Mouse (Mus musculus) midbrain, embryonic 14.5 days (tissue): Measurements from ENCODE around the gene Thpo. TPM values are rescaled to one million over a fixed set of nuclear protein-coding genes. Genes with fewer than 3 reads are reported as not detected.
A peak's percentile ranks its signal among the peaks of the same experiment; 100 is the strongest.

ENCODE experiments used
- ATAC-seq: fragments of 200-750 bp; cut with Nextera tagmentation; 2 replicates; pipeline ENCODE4 v1.8.0; 2017; ENCODE audit warnings: moderate number of reproducible peaks, moderate library complexity; ENCODE audit not compliant: low FRiP score, low TSS enrichment
- DNase-seq: peaks from one replicate; pipeline ENCODE4 v3.0.0-alpha.2; 2015
- H3K27ac ChIP-seq: fragments of 300-500 bp; sonication (generic); replicated peaks from 2 replicates; pipeline ENCODE4 v1.5.1; 2014; ENCODE audit warnings: mild to moderate bottlenecking, low read depth, low read length, moderate library complexity
- H3K27me3 ChIP-seq: fragments of 300-500 bp; sonication (generic); 2 replicates; pipeline ENCODE4 v1.6.1; 2014; ENCODE audit warnings: low read length, control low read depth, mixed read lengths; ENCODE audit not compliant: control insufficient read depth, insufficient read depth
- H3K36me3 ChIP-seq: fragments of 300-500 bp; sonication (generic); 2 replicates; pipeline ENCODE4 v1.6.1; 2014; ENCODE audit warnings: low read length, control low read depth; ENCODE audit not compliant: control insufficient read depth, insufficient read depth
- H3K4me1 ChIP-seq: fragments of 300-500 bp; sonication (generic); 2 replicates; pipeline ENCODE4 v1.6.1; 2014; ENCODE audit warnings: mild to moderate bottlenecking, antibody characterized with exemption, low read length, control low read depth; ENCODE audit not compliant: control insufficient read depth, insufficient read depth
- H3K4me2 ChIP-seq: fragments of 300-500 bp; sonication (generic); 2 replicates; pipeline ENCODE4 v1.6.1; 2014; ENCODE audit warnings: mild to moderate bottlenecking, low read length, moderate library complexity
- H3K4me3 ChIP-seq: fragments of 300-500 bp; sonication (generic); replicated peaks from 2 replicates; pipeline ENCODE4 v1.5.1; 2014; ENCODE audit warnings: low read depth, low read length
- H3K9ac ChIP-seq: fragments of 300-500 bp; sonication (generic); replicated peaks from 2 replicates; pipeline ENCODE4 v1.6.1; 2014; ENCODE audit warnings: mild to moderate bottlenecking, low read length, moderate library complexity
- H3K9me3 ChIP-seq: fragments of 300-500 bp; sonication (generic); 2 replicates; pipeline ENCODE4 v1.6.1; 2016; ENCODE audit warnings: low read length, control low read depth, mixed read lengths; ENCODE audit not compliant: control insufficient read depth
- WGBS: fragments of 180-500 bp; shearing (Covaris S2); extraction: QIAGEN DNeasy Blood & Tissue Kit; methylation state at CpG from one replicate; pipeline ENCODE4 v1.1.7; 2014; 5-methylcytosine and 5-hydroxymethylcytosine counted together
- polyA plus RNA-seq: library from polyadenylated mRNA; unstranded; fragments of >200 nt; fragmentation: Nextera tagmentation; extraction: Ambion mirVana; gene quantifications from 2 replicates; pipeline ENCODE4 v1.2.1, GENCODE M21; 2014

The Thpo gene
- polyA plus RNA-seq, 1 experiment from 2014 or later = 0.99 TPM

DNA sequence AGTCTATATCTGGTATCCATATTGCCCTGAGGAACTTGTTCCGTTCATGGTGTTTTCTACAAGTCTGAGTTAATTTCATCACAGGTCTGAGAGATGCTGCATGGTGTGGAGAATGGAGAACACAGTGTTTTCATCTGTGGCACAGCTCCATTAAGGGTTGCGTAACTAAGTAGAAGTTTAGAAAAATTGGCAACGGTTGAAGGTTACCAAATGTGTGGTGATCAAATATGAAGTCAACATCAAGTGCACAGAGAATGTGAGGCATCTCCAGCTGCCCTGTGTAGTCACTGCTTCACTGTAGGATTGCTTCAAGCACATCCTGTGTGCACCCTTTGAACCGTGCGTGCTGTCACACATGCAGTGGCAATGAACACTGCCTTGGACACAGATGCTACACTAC lies 21.7 kb upstream of the Thpo start:
- Histone ChIP-seq H3K27me3 (no peaks in the 10 kb centered on the region), H3K4me2 (no peak overlapping the region), H3K27ac (no peak overlapping the region), H3K9ac (no peak overlapping the region), H3K36me3 (no peaks in the 10 kb centered on the region), H3K4me1 (no peaks in the 10 kb centered on the region), H3K9me3 (no peaks in the 10 kb centered on the region), H3K4me3 (no peak overlapping the region)
- 94% methylated on average over 5 of the region's 5 CpGs for WGBS
- no peak for DNase-seq
- ATAC-seq = no peak

- Histone ChIP-seq H3K9ac (no peak overlapping the region), H3K4me2 (no peak overlapping the region), H3K36me3 (no peaks in the 10 kb centered on the region), H3K27me3 (no peaks in the 10 kb centered on the region), H3K27ac (no peak overlapping the region), H3K4me3 (no peak overlapping the region), H3K4me1 (no peaks in the 10 kb centered on the region), H3K9me3 (no peaks in the 10 kb centered on the region)
- DNase-seq (no peak), ATAC-seq (no peak)
- 73% methylated on average over 8 of the region's 8 CpGs for WGBS
Observed at GRCm38 (mm10) chr16:20750518-20750917, 16.2 kb upstream of the Thpo start.

DNA sequence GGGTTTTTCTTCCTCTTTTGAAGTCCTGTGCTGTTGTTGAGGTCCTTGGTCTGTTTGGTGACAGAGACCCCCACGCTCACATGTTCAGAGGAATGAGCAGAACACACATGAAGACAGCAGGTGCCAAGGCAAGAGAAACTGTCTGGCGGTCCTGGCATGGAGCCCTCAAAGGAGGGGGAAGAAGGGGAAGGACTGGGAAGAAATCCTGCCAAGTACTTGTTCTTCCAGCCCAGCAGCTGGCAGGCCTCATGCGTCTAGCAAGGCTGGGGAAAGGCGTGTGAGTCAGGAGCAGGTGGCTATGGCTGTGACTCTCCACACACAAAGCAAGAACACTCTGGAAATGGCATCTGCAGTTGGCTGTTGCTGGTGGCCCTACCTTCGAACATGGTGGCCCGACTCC lies 12.3 kb upstream of the Thpo start:
- no peak overlapping the region for H3K27ac ChIP-seq
- no peaks in the 10 kb centered on the region for H3K9me3 ChIP-seq
- no peak; the same call in 1 of the 2 replicates for ATAC-seq
- no peak overlapping the region for H3K4me2 ChIP-seq
- H3K36me3 ChIP-seq = peaks cover 5% of the 10 kb centered on the region; the same call in 1 of the 2 replicates
- 75% methylated on average over 6 of the region's 6 CpGs for WGBS
- peak; percentile 17 for DNase-seq
- H3K4me3 ChIP-seq = no peak overlapping the region
- no peaks in the 10 kb centered on the region for H3K27me3 ChIP-seq
- no peak overlapping the region for H3K9ac ChIP-seq
- H3K4me1 ChIP-seq = no peaks in the 10 kb centered on the region

GRCm38 (mm10) chr16:20739845-20740244 lies 5.5 kb upstream of the Thpo start:
- H3K27ac ChIP-seq = no peak overlapping the region
- ATAC-seq = peak; percentile 40; the same call in 1 of the 2 replicates
- no peak overlapping the region for H3K4me3 ChIP-seq
- H3K4me1 ChIP-seq = no peaks in the 10 kb centered on the region
- H3K9me3 ChIP-seq = no peaks in the 10 kb centered on the region
- peaks cover 13% of the 10 kb centered on the region; the same call in 1 of the 2 replicates for H3K36me3 ChIP-seq
- no peak for DNase-seq
- WGBS = 93% methylated on average over 9 of the region's 9 CpGs
- no peak overlapping the region for H3K9ac ChIP-seq
- H3K4me2 ChIP-seq = no peak overlapping the region
- peaks cover 6% of the 10 kb centered on the region; the same call in 1 of the 2 replicates for H3K27me3 ChIP-seq

- DNase-seq (no peak), ATAC-seq (no peak)
- H3K27ac ChIP-seq = no peak overlapping the region
- H3K4me3 ChIP-seq = no peak overlapping the region
- H3K36me3 ChIP-seq = peaks cover 11% of the 10 kb centered on the region; the same call in 1 of the 2 replicates
- peaks cover 19% of the 10 kb centered on the region for H3K27me3 ChIP-seq
- H3K9ac ChIP-seq = no peak overlapping the region
- H3K9me3 ChIP-seq = no peaks in the 10 kb centered on the region
- WGBS = 88% methylated on average over 5 of the region's 5 CpGs
- peaks cover 12% of the 10 kb centered on the region for H3K4me1 ChIP-seq
- no peak overlapping the region for H3K4me2 ChIP-seq
Observed at GRCm38 (mm10) chr16:20736823-20737222, 2.5 kb upstream of the Thpo start.

DNA sequence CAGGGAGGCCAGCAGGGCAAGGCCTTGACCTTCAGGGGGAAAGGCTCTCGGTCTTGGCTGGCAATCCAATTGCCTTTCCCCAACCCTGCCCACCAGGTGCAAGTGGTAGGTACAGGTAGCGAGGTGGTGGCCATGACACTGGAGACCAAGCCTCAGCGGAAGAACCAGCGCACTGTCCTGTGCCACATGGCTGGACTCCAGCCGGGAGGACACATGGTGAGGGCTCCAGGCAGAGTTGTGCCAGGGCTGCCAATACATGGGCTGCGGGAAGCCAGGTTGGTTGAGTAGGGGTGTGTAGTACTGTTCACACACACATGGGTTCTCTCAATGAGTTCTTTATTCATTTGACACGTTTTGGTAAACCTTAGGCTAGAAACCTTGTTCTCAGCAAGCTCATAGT lies 1.9 kb upstream of the Thpo start:
- H3K27ac ChIP-seq = no peak overlapping the region
- peaks cover 8% of the 10 kb centered on the region; the same call in 1 of the 2 replicates for H3K36me3 ChIP-seq
- no peak for ATAC-seq
- H3K4me2 ChIP-seq = no peak overlapping the region
- peaks cover 19% of the 10 kb centered on the region for H3K27me3 ChIP-seq
- H3K9ac ChIP-seq = no peak overlapping the region
- peaks cover 12% of the 10 kb centered on the region for H3K4me1 ChIP-seq
- H3K9me3 ChIP-seq = no peaks in the 10 kb centered on the region
- DNase-seq = no peak
- WGBS = 90% methylated on average over 7 of the region's 7 CpGs
- no peak overlapping the region for H3K4me3 ChIP-seq

DNA sequence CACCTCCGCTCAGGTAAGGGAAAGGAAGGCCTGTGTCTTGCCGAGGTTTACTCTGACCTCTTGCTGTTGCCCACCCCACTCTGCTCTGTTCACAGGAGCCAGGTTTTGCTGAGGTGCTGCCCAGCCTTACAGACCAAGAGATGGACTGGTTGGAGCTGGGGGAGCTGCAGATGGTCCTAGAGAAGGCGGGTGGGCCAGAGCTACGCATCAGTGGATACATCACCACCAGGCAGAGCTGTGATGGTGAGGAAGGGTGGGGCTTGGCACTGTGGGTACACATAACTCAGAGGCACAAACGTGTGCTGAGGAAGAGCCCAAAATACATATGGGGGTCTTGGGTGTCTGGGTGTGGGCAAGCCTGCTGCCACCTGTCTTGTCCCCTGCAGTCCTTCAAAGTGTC lies 1.3 kb upstream of the Thpo start:
- Histone ChIP-seq H3K9ac (no peak overlapping the region), H3K4me2 (no peak overlapping the region), H3K9me3 (no peaks in the 10 kb centered on the region), H3K4me3 (no peak overlapping the region), H3K27ac (no peak overlapping the region), H3K27me3 (peaks cover 19% of the 10 kb centered on the region), H3K4me1 (peaks cover 12% of the 10 kb centered on the region), H3K36me3 (peaks cover 8% of the 10 kb centered on the region; the same call in 1 of the 2 replicates)
- 79% methylated on average over 5 of the region's 5 CpGs for WGBS
- no peak for DNase-seq
- ATAC-seq = no peak

DNA sequence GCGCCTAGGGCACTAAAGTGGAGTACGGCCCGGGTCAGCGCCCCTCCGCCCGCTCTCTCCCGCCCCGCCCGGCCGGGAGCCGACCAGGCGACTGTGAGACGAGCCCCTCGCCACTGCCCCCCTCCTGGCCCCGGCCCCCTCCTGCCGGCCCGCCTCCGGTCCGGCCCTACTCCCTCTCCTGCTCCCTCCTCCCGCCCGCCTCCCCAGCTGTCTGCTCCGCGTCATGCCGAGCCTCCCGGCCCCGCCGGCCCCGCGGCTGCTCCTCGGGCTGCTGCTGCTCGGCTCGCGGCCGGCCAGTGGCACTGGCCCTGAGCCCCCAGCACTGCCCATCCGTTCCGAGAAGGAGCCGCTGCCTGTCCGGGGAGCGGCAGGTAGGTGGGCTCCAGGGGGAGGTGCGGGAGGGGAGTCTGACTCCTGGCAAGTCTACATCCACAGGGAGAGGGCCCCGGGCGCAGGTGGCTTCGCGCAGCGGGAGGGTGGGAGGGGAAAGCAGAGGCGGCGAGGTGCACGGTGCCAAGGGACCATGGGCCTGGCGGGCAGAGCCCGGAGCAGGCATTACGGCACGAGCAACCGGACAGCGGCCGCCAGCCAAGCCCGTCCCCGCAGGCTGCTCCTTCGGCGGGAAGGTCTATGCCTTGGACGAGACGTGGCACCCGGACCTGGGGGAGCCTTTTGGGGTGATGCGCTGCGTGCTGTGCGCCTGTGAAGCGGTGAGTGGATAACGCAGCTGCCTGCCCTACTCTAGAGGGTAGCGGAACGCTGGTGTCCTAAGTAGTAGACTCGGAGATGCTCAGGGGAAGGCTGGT lies 1.2 kb downstream of the Thpo start, which contains the start of gene Chrd:
Gene Chrd (plus strand): TSS at position 203 of the 806 bp plus-strand sequence.
- ATAC-seq (peak; percentile 81), DNase-seq (peak; percentile 75)
- H3K4me1 ChIP-seq = peaks cover 12% of the 10 kb centered on the region
- peak within 1 kb of the TSS; percentile 72 for H3K4me3 ChIP-seq
- H3K27ac ChIP-seq = peak within 1 kb of the TSS; percentile 71
- peaks cover 8% of the 10 kb centered on the region; the same call in 1 of the 2 replicates for H3K36me3 ChIP-seq
- H3K4me2 ChIP-seq = peak within 1 kb of the TSS; percentile 97
- WGBS = under 1% methylated on average over 66 of the region's 70 CpGs
- no peaks in the 10 kb centered on the region for H3K9me3 ChIP-seq
- peak within 1 kb of the TSS; percentile 83 for H3K9ac ChIP-seq
- H3K27me3 ChIP-seq = peaks cover 19% of the 10 kb centered on the region
